Mouse (Mus musculus) neural tube, embryonic 10.5 days (tissue): ENCODE measurements at regions not wholly inside any gene's neighbourhood (a gene's known extent, or its start where the extent isn't known, plus 50 kb on each side); places are given as distances from the start of the nearest gene placed in this dataset.
"Not testable (repeated sequence)": the region's sequence is repeated elsewhere in the genome, so short reads cannot be mapped to it uniquely, and the experiment has no call there.

Experiments
- DNase-seq: peaks from one replicate; pipeline ENCODE4 v3.0.0-alpha.2; 2017; ENCODE audit warnings: low spot score; ENCODE audit errors: extremely low spot score

DNA sequence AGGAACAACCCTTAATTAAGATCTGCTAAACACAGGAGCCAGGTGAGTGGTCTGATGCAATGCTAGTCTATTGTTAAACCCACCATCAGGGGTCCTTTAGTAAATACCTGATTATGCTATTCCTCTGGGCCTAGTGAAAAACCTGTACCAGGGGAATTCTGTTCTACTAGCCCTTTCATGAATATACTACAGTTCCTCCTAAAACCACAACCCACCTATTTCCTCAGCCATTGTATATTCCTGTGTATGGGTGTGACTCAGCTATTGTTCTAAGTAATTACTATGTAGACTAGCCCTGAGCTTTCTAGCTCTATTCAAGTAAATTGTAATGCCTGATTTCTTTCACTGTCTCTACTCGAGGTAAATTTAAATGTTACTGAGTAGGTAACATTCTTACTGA is 57.0 kb upstream of the Egfem1 start:
- not testable (repeated sequence) for DNase-seq

DNA sequence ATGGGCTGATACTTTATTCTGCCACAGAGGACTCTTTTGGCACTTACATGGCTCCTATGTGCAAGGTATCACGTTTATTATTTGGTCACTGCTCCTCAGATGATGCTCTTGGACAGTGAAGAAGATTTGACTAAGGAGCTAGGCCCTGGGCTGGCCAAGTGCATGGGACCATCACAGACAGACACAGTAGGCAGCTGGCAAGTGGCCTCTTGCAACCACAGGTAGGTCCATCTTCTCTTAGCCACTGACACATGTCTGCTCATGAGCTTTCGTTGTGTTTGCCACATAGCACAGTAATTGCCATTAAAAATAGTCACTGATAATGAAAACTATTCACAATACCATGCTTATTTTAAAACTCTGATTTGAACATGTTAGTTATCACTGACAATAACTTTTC is 54.1 kb upstream of the Egfem1 start:
- no peak for DNase-seq

DNA sequence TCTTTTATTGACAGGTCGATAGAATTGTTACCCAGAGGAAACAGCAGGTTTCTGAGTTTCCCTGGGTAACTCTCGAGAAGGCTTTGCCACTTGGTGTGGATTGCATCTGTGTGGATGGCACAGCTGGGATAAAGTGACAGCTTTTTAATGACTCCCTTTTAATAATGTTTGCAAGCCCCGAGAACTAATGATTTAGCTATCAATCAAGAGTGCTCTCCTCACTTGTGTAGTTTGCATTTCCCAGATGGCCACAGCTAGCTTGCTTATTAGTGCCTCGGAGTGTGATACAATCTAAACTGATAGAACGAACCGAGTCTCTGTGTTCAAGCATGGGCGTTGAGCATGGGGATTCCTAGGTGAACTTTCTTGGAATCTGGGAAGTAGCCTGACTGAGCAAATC is 51.0 kb upstream of the Egfem1 start:
- DNase-seq = no peak

DNA sequence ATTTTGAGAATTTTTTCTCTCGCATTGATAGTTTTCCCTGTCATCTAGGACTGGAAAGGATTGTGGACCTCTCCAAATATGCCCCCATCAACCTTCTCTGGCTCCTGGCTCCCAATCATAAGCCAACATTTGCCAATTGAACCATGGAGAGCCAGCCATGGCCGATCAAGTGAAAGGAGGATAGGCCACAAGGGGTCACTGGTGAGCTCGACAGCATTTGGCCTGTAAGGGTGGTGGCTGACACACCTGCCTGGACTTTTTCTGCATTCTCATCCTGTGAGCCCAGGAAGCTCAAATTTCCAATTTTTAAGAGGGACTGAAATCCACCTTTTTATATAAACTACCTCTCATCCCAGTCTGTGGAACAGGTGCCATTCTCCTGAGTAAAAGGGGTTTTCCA is 50.0 kb upstream of the Egfem1 start:
- DNase-seq = peak; percentile 34
